Mouse (Mus musculus): ENCODE results near the gene Asf1a.
A peak's percentile ranks its signal among the peaks of the same experiment; 100 is the strongest.
"Not testable (repeated sequence)": the region's sequence is repeated elsewhere in the genome, so short reads cannot be mapped to it uniquely, and the experiment has no call there.

Gene Asf1a

DNA sequence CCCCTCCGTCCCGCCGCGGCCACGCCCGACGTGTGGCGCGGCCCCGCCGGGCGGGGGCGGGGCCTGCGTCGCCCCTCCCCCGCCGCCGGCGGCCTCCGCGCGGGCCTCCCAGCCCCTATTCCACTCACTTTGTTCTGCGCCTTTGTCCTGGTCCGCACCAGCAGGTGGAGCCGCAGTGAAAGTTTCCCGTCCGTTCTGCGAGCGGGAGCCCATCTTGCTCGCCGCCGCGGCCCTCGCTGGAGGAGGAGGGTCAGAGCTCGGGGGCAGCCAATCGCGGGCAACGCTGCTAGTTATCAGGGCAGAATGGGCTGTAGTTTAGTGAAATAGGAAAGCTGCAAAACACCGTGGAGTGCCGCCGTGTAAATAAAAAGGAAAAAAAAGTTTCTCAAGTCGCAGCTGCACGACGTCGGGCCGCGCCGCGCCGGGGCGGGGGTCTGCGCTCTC, at the start of gene Asf1a:
Asf1a (plus strand) TSS at position 81 of the 444 bp plus-strand sequence.
- peak; percentile 89 for DNase-seq (ENCODE audit: low read depth, low spot score)

- no peak for DNase-seq (ENCODE audit: low read depth, low spot score)
Observed at GRCm38 (mm10) chr10:53562001-53562400, 34.6 kb upstream of the Asf1a start.

DNA sequence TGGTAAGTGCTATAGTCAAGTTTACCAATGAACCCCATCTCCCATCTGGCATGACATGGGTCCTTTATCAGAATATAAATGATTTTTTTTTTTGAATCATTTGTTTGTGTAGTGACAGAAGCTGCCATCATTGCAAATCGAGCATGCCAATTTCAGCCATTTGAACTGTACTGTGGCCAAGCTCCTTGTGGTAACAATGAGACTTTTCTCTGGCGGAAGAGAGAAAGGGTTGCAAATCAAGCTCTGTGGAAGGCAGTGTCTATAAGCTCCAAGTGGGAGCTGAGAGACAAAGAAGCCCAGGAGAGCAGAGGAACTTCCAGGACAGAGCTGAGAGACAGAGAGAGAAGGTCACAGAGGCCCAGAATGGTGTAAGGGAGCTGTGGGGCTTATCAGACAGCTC, 31.0 kb upstream of the Asf1a start:
- DNase-seq (ENCODE audit: low read depth, low spot score): no peak

DNA sequence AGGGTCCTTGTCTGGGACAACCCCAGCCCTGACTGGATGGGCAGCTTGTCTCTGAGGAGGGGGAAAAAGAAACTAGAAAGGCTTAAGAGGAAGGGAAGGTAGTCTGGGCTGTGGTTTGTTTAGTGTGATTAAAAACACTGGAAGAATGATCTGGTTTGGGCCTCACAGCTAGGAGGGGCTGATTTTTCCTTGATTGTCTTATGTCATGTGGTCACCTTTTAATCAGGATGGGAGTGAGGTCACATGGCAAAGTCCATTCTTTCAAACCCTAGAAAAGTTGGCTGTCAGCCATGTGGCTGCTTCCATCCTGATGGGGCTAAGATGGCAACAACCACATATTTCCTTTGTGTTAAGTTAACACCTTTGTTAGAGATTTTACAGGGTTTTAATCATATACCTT, 28.0 kb upstream of the Asf1a start:
- no peak for DNase-seq (ENCODE audit: low read depth, low spot score)

DNA sequence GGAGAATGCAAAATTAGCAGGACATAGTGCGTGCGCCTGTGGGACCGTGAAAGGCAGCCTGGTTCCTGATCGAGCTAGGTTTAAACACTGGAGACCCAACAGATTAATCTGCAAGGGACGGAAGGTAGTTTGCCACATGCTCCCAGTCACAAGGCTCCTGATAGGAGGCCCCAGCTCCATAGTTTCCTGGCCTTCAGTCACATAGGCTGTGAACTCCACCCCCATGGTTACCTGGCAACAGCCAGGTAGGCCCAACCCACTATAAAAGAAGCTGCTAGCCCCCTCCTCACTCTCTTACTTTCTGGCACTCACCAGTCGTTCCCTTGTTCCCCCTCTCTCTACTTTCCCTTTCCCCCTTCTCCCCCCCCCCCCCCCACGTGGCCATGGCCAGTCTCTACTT, 16.4 kb upstream of the Asf1a start:
- DNase-seq (ENCODE audit: low read depth, low spot score): no peak

DNA sequence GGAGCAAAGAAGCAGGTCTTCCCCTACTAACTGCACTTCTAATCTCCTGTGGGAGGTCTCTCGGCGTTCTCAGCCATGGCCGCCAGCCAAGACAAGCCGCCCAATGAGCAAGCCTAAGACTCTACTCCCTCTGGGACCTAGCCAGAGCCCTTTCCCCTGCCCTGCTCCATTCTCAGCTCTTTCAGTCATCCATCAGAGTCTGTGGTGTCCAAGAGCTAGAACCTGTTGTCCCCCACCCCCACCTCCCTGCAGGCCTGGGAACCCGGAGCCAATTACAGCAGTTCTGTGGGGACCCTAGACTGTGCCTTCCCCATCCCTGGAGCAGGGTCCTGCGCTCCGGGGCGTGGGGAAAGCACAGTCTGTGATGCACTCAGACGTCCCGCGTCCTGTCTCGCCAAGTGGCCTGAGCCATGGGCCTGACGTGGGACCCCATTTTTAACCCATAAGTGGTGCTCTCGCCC, 15.9 kb upstream of the Asf1a start:
- no peak for DNase-seq (ENCODE audit: low read depth, low spot score)

DNA sequence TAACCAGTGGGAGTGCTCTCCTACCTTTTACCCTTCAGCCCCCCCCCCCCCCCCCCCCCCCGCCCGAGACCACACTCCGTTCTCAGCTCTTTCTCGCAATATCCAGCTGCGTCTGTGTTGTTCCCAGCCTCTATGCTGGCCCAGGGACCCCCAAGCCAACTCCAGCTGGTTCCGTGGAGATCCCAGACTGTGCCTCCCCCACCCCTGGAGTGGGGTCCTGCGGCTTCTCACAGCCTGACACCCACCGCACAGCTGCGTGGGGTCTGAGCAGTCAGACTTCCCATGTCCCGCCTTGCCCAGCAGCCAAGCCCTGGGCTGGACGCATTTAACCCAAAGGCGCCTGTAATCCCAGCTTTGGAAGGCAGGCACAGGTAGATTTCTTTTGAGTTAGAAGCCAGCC, 15.5 kb upstream of the Asf1a start:
- DNase-seq (ENCODE audit: low read depth, low spot score): no peak

GRCm38 (mm10) chr10:53585777-53586176, 10.8 kb upstream of the Asf1a start:
- no peak for DNase-seq (ENCODE audit: low read depth, low spot score)

DNA sequence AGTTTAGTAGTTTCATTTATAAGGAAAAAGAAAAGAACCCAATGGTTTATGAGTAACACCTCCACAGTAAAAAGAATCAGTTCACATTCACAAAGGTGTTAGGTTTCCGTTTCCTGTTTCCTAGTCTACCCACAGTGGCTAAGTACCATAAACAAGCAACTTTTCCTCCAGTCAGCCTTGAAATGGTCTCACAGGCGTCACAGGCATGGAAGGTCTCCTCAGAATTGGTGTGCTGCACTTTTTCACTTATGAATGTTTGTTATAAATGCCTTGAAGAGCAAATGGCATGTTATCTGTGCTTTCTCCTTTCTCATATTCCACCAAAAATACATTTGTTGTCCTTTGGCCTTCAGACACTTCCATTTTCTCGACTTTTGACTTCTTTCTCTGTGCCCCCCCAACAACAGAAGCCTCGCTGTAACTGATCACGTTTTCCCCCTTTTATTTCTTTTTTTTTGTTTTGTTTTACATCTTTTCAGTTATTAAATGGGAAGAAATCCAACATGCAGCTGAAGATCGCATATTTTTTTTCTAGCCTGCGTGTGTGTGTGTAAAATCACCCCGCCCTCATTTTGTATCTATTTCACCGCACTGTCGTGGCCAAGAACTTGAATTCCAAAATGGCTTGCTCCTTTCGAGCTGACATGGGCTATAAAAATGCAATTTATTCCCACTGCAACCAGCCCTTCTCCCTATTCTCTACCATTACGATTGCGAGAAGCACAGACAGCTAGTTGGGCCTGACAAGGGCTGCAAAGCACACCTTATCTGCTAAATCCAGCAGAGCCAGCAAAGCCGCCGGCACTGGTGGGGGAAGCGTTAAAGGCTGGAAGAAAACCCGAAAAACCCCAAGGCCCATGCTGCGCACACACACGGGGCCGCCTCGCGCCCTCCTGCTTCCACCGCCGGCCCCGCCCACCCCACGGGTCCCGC, 547 bp upstream of the Asf1a start:
- no peak for DNase-seq (ENCODE audit: low read depth, low spot score)

DNA sequence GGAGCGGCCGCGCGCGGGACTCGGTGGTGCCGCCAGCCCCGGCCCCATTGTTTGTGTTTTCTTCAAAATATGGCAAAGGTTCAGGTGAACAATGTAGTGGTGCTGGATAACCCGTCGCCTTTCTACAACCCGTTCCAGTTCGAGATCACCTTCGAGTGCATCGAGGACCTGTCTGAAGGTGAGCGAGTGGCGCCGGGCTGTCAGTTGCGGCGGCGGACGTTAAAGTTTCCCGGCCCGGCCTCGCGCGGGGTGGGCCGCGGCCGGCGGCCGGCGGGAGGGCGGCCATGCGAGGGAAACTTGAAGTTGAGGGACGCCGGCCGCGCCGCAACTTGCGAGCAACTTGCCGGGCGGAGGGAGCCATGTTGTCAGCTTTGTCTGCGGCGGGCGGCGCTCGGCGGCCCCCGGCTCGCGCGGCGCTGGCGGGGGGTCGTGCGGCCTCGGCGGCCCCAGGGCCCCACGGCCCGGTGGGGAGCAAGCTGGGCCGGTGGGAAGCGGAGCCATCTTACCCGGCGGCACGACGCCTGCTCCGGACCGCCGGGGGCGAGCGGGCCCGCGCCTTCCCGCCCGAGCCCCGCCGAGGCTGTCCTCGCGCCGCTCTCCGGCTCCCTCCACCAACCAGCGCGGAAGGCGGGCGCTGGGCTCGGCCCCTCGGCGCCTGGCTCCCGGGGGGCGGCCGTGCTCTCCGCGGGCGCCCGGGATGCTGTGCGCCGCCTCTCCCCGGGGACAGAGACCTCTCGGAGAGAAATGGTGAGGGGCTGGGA, 744 bp downstream of the Asf1a start:
- peak; percentile 26 for DNase-seq (ENCODE audit: low read depth, low spot score)

DNA sequence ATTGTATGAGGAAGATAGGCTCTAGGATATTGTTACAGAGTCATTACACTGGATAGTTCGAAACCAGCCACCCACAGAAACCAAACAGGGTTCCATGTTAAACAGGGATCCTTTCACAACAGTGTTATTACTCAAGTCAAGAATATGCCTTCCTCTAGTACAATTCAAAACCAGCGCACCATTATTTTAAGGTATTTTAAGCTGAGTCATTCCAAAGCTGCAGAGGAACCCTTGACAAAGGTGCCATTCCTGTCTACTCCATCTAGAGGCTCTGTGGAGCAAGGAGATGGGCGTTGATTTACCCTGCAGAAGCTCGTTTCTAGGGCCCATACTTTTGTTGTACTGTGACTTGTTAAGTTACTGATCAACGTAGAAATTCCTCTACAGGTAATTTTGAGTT, 2.3 kb downstream of the Asf1a start:
- no peak for DNase-seq (ENCODE audit: low read depth, low spot score)

DNA sequence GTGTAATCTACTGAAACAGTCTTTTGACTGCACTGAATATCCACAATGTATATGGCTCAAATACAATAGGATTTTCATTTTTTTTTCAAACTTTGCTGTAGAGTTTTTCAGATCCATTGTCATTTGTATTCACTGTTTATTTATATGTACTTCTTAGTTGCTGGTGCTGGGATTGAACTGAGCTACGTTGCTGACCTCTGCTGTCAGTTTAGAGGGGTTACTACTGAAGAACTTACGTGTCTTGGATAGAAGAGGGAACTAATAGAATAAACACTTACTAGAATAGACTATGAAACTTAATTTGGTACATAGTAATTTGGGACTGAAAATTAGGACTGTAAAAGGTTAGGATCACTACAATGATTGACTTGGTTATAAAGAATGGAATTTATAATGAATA, 8.8 kb downstream of the Asf1a start:
- no peak for DNase-seq (ENCODE audit: low read depth, low spot score)

DNA sequence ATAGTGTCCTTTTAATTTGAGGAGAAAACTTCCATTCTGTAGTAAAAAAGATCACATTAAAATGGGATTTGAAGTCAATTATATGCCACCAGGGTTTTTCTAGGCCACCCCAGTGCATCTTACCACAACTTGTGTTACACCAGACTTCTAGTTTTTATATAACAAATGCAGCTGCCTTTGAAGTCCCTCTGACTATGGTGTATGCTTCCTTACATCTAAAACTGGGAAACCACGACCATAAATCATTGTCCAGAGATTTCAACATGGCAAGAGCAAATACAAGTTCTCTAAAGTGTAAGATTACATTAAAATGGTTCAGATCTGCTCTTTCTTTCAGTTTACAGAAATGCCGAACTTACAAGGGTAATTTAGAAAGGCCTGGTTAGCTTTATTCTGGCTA, 11.7 kb downstream of the Asf1a start:
- no peak for DNase-seq (ENCODE audit: low read depth, low spot score)

- DNase-seq (ENCODE audit: low read depth, low spot score): no peak
Observed at GRCm38 (mm10) chr10:53612172-53612571, 15.6 kb downstream of the Asf1a start.

DNA sequence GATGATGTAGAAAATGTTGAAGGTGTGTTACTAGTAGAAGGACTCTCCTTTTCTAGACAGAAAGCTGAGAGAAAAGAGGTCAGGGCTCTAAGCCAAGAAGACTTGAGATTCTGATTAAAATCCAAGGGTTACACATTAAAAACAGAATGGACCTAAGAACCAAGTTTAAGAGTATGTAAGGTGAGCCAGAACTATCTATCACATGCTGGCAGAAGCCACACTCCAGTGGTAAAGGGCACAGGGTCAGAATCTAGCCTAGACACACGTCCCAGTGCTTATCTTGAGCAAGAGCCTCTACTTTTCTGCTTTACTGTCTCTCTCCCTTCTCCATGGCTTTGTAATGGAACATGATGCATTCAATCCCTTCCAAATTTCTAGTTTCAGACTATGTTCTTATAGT, 17.4 kb downstream of the Asf1a start:
- DNase-seq (ENCODE audit: low read depth, low spot score): no peak

DNA sequence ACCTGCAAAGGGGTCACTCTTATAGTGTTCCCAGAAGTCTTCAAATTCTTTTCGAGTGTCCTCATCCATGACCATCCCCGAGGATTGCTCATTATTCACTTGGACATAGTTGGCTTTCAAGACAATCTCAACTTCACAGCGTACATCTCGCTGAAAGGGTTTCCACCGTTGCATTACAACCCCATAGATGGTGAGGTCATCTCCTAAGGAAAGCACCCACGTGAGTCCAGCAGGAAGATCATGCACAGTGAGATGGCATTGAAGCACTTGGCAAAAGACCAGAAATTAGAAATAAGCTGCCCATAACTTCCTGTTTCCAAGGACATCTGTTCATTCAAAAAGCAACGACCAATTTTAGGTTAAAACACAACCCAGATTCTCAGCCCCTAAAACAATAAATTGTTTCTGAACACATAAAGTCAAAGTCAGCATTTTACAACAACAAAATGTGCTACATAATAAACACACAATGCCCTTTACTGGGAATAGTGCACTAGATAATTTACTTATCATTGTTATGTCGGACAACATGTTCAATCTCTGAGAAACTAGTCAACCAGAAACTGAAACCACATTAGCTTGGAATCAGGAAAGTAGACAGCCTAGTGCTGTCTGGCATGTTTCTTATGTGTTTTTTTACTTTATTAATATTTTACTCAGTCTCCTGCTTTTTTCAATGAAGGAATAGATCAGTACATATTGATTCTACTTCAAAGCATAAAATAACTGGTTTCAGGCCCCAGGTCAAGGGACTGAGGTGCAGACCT, 19.5 kb downstream of the Asf1a start:
- DNase-seq (ENCODE audit: low read depth, low spot score): no peak

- peak; percentile 79 for DNase-seq (ENCODE audit: low read depth, low spot score)
Observed at GRCm38 (mm10) chr10:53629247-53629917, 32.8 kb downstream of the Asf1a start.

GRCm38 (mm10) chr10:53629918-53630250, 33.3 kb downstream of the Asf1a start:
- DNase-seq (ENCODE audit: low read depth, low spot score): peak; percentile 92

DNA sequence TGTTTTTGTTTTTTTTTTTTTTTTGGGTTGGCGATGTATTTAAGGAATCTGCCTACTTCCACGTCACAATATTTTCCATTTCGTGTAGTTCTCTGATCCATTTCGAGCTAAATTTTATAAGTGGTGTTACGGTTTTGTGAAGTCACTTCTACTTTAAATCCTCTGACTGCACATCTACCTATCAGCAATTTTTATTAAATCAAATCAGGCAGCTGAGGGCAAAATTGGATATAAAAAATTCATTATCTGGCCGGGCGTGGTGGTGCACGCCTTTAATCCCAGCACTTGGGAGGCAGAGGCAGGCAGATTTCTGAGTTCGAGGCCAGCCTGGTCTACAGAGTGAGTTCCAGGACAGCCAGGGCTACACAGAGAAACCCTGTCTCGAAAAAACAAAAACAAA, 33.8 kb downstream of the Asf1a start, which contains the start of gene Mcm9:
Mcm9 (minus strand) TSS at position 101 of the 400 bp plus-strand sequence.
- not testable (repeated sequence) for DNase-seq (ENCODE audit: low read depth, low spot score)

GRCm38 (mm10) chr10:53634160-53634559, 37.6 kb downstream of the Asf1a start:
- DNase-seq (ENCODE audit: low read depth, low spot score): no peak

DNA sequence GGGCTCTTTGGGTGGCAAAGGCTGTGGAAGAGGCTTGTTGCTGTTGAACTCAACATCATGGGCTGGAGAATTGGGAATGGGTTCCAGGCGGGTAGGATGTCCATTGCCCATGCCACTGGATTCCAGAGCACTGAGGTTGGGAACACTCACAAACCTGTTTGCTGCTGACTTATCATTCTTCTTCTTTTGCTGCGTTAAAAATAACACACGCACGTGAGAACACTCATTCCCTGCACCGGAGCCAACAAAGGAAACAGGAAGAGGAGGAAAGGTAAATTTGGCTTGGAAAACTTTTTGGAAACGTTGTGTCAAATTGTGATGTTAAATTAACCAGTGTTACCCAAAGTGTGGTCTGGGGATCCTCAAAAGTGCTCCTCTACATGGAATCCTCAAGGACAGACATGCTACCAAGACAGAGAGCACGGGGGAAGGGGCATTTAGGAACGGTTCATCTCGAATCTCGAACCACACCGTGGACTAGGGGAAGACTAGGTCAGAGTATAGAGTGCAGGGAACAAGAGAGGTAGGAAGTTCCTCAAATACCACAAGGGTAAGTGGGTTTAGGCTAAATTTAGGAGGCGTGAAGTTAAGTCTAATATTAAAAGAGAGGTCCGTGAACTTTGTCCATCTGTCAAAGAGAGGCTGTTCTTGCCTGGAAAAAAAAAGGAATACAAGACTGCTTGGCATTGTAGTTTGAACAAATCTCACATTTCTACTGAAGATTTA, 38.9 kb downstream of the Asf1a start:
- DNase-seq (ENCODE audit: low read depth, low spot score): no peak
